Mouse (Mus musculus) liver, postnatal 0 days (tissue): ENCODE data around the gene Fbxw4.

Source experiments
- CTCF ChIP-seq: sonication (generic); IDR thresholded peaks from 2 replicates; pipeline ENCODE4 v1.5.1; 2016; ENCODE audit warnings: antibody characterized with exemption, low read depth
- EP300 ChIP-seq: IDR thresholded peaks from 2 replicates; pipeline ENCODE4 v1.6.1; 2016; ENCODE audit warnings: antibody characterized with exemption, low read depth, mild to moderate bottlenecking

- TF ChIP-seq CTCF (no peak), EP300 (no peak)
Measured at GRCm38 (mm10) chr19:45610823-45611222, 49.3 kb downstream of the Fbxw4 start.
